Mouse (Mus musculus): ENCODE data around the gene Gpr45. TPM values are rescaled to one million over a fixed set of nuclear protein-coding genes. Genes with fewer than 3 reads are reported as not detected.
"Not testable (repeated sequence)": the region's sequence is repeated elsewhere in the genome, so short reads cannot be mapped to it uniquely, and the experiment has no call there.

Gene Gpr45
- polyA plus RNA-seq, 1 experiment: not detected

DNA sequence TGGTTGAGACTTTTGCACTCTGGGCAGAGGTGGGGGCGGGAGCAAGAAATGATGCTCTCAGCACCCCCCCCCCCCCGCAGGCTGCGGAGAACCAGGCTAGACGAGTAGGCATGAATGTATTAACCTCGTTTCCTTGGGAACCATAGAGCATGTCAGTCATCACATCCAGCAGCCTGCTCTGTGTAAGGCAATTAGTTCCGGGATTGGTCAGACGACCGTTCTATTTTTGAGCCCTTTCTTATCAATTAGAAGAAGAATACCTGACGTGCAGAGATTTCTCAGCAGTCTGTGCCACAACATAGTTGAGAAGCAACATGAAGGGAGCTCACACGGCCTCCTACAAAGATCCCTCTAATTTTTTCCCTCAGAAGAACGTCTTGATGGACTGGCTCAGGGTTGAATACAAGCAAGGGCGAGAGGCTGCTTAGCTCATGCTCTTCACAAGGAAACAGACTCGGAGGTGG is 53.4 kb downstream of the Gpr45 start:
- TF ChIP-seq REST (IDR thresholded peaks at IDR 0.05; ENCODE audit: insufficient read depth, insufficient read length): no peak
- TF ChIP-seq POLR2AphosphoS2 (IDR thresholded peaks at IDR 0.05; ENCODE audit: insufficient read length, low read depth): no peak
- no peak for TF ChIP-seq SRF (IDR thresholded peaks at IDR 0.05; ENCODE audit: control insufficient read depth, insufficient read length, low read depth)
- no peak for TF ChIP-seq TCF12 (IDR thresholded peaks at IDR 0.05; ENCODE audit: insufficient read depth, poor library complexity, severe bottlenecking)
- no peak for TF ChIP-seq CEBPB (IDR thresholded peaks at IDR 0.05; ENCODE audit: insufficient read depth, poor library complexity, severe bottlenecking)
- TF ChIP-seq POLR2A (IDR thresholded peaks at IDR 0.05; ENCODE audit: insufficient read length, low read depth): no peak
- no peak for TF ChIP-seq MYOD1 (IDR thresholded peaks at IDR 0.05; ENCODE audit: control insufficient read depth in 1 of 3, insufficient read length in 2 of 3, low read depth in 2 of 3)
- no peak for TF ChIP-seq MAX (IDR thresholded peaks at IDR 0.05; ENCODE audit: low read depth)
- no peak for TF ChIP-seq USF1 (IDR thresholded peaks at IDR 0.05; ENCODE audit: low read depth)
- TF ChIP-seq TCF3 (IDR thresholded peaks at IDR 0.05; ENCODE audit: insufficient read length, low read depth): no peak
- TF ChIP-seq MYOG (IDR thresholded peaks at IDR 0.05; ENCODE audit: control insufficient read depth in 1 of 3, insufficient read depth in 1 of 3, insufficient read length in 2 of 3, low read depth in 2 of 3): no peak
- TF ChIP-seq E2F4 (IDR thresholded peaks at IDR 0.05; ENCODE audit: insufficient read depth): no peak
- Histone ChIP-seq H3K79me2 (ENCODE audit: control insufficient read depth, insufficient read depth) (no peaks in the 10 kb centered on the region), H3K4me3 (no peak overlapping the region), H3K36me3 (ENCODE audit: control insufficient read depth, insufficient read depth) (no peaks in the 10 kb centered on the region), H3ac (ENCODE audit: control insufficient read depth, insufficient read length) (no peak overlapping the region), H3K27me3 (ENCODE audit: control insufficient read depth, insufficient read depth, insufficient read length) (peaks cover 16% of the 10 kb centered on the region), H3K4me2 (ENCODE audit: low read depth) (no peak overlapping the region)

DNA sequence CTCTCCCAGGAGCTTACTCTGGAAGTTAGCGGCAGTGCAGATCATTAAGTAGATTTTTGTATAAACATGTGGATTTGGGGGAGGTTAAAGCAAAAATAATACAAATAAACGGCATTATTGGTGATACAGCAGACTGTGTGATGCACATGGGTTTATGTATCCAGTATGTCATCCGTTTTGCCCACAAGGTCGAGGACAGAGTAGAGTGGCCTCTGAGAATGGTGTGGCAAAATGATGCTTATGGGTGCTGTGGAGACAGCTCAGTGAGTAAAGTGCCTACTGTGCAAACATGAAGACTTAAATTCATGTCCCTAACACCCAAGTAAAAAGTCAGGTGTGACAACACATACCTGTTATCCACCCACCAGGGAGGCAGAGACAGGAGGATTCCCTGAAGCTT is 53.9 kb downstream of the Gpr45 start:
- Histone ChIP-seq H3K4me3 (no peak overlapping the region), H3K36me3 (ENCODE audit: control insufficient read depth, insufficient read depth) (no peaks in the 10 kb centered on the region), H3K4me2 (ENCODE audit: low read depth) (no peak overlapping the region), H3K27me3 (ENCODE audit: control insufficient read depth, insufficient read depth, insufficient read length) (peaks cover 16% of the 10 kb centered on the region), H3ac (ENCODE audit: control insufficient read depth, insufficient read length) (no peak overlapping the region), H3K79me2 (ENCODE audit: control insufficient read depth, insufficient read depth) (no peaks in the 10 kb centered on the region)
- TF ChIP-seq REST (IDR thresholded peaks at IDR 0.05; ENCODE audit: insufficient read depth, insufficient read length) (no peak), MYOG (IDR thresholded peaks at IDR 0.05; ENCODE audit: control insufficient read depth in 1 of 3, insufficient read depth in 1 of 3, insufficient read length in 2 of 3, low read depth in 2 of 3) (no peak), CEBPB (IDR thresholded peaks at IDR 0.05; ENCODE audit: insufficient read depth, poor library complexity, severe bottlenecking) (no peak), TCF3 (IDR thresholded peaks at IDR 0.05; ENCODE audit: insufficient read length, low read depth) (no peak), USF1 (IDR thresholded peaks at IDR 0.05; ENCODE audit: low read depth) (no peak), E2F4 (IDR thresholded peaks at IDR 0.05; ENCODE audit: insufficient read depth) (no peak), POLR2AphosphoS2 (IDR thresholded peaks at IDR 0.05; ENCODE audit: insufficient read length, low read depth) (no peak), POLR2A (IDR thresholded peaks at IDR 0.05; ENCODE audit: insufficient read length, low read depth) (no peak), MAX (IDR thresholded peaks at IDR 0.05; ENCODE audit: low read depth) (no peak), TCF12 (IDR thresholded peaks at IDR 0.05; ENCODE audit: insufficient read depth, poor library complexity, severe bottlenecking) (no peak), SRF (IDR thresholded peaks at IDR 0.05; ENCODE audit: control insufficient read depth, insufficient read length, low read depth) (no peak), MYOD1 (IDR thresholded peaks at IDR 0.05; ENCODE audit: control insufficient read depth in 1 of 3, insufficient read length in 2 of 3, low read depth in 2 of 3) (no peak)

DNA sequence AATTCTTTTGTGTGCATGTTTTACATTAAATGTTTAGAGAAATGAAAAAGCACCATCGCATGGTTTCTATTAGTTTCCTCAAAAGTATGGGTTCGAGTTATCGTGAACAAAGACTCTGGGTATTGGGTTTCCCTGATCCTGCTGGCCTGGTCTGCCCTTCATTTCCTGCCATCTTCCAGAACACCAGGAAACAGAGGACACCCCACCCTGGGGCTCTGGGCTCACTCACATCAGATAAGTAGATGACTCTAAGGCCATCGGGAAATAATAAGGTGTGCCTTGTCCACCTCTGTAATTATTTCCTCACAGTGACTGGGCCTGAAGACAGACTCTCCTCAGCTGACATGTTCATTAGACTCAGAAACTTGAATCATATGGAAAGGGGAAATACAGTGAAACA is 57.8 kb downstream of the Gpr45 start:
- peaks cover 15% of the 10 kb centered on the region for H3K27me3 ChIP-seq (ENCODE audit: control insufficient read depth, insufficient read depth, insufficient read length)
- H3ac ChIP-seq (ENCODE audit: control insufficient read depth, insufficient read length): no peak overlapping the region
- H3K4me2 ChIP-seq (ENCODE audit: low read depth): no peak overlapping the region
- H3K4me3 ChIP-seq: no peak overlapping the region
- no peaks in the 10 kb centered on the region for H3K79me2 ChIP-seq (ENCODE audit: control insufficient read depth, insufficient read depth)
- no peak for TF ChIP-seq E2F4 (IDR thresholded peaks at IDR 0.05; ENCODE audit: insufficient read depth)
- no peak for TF ChIP-seq TCF3 (IDR thresholded peaks at IDR 0.05; ENCODE audit: insufficient read length, low read depth)
- no peak for TF ChIP-seq CEBPB (IDR thresholded peaks at IDR 0.05; ENCODE audit: insufficient read depth, poor library complexity, severe bottlenecking)
- TF ChIP-seq REST (IDR thresholded peaks at IDR 0.05; ENCODE audit: insufficient read depth, insufficient read length): no peak
- no peak for TF ChIP-seq TCF12 (IDR thresholded peaks at IDR 0.05; ENCODE audit: insufficient read depth, poor library complexity, severe bottlenecking)
- TF ChIP-seq POLR2AphosphoS2 (IDR thresholded peaks at IDR 0.05; ENCODE audit: insufficient read length, low read depth): no peak
- no peak for TF ChIP-seq MYOG (IDR thresholded peaks at IDR 0.05; ENCODE audit: control insufficient read depth in 1 of 3, insufficient read depth in 1 of 3, insufficient read length in 2 of 3, low read depth in 2 of 3)
- TF ChIP-seq USF1 (IDR thresholded peaks at IDR 0.05; ENCODE audit: low read depth): no peak
- TF ChIP-seq SRF (IDR thresholded peaks at IDR 0.05; ENCODE audit: control insufficient read depth, insufficient read length, low read depth): no peak
- TF ChIP-seq POLR2A (IDR thresholded peaks at IDR 0.05; ENCODE audit: insufficient read length, low read depth): no peak
- TF ChIP-seq MAX (IDR thresholded peaks at IDR 0.05; ENCODE audit: low read depth): no peak
- no peak for TF ChIP-seq MYOD1 (IDR thresholded peaks at IDR 0.05; ENCODE audit: control insufficient read depth in 1 of 3, insufficient read length in 2 of 3, low read depth in 2 of 3)
- H3K36me3 ChIP-seq (ENCODE audit: control insufficient read depth, insufficient read depth): no peaks in the 10 kb centered on the region

DNA sequence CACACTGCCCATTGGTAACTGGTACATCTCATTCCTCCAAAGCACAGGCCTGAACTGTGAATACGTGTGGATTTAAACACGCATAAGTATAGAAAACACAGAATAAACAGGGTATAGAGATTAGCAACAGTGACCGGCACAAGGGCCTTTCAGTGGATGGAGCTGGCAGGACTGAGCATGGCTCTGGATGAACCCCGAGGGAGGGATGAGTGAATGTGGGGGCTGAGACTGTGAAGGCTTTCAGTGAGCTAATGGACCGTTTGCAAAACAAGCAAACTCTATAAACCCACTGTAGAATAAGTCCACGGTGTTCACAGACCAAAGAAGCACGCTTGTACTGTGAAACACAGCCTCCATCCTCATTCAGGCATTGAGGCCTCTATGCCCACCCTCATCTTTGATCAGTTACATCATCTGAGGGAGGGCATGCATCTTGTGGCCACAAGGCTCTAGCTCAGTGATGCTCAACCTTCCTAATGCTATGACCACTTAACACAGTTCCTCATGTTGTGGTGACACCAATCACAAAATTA is 62.5 kb downstream of the Gpr45 start:
- not testable (repeated sequence) for H3K27me3 ChIP-seq (ENCODE audit: control insufficient read depth, insufficient read depth, insufficient read length); H3K79me2 ChIP-seq (ENCODE audit: control insufficient read depth, insufficient read depth); H3ac ChIP-seq (ENCODE audit: control insufficient read depth, insufficient read length); H3K4me3 ChIP-seq; H3K4me2 ChIP-seq (ENCODE audit: low read depth); H3K36me3 ChIP-seq (ENCODE audit: control insufficient read depth, insufficient read depth)

DNA sequence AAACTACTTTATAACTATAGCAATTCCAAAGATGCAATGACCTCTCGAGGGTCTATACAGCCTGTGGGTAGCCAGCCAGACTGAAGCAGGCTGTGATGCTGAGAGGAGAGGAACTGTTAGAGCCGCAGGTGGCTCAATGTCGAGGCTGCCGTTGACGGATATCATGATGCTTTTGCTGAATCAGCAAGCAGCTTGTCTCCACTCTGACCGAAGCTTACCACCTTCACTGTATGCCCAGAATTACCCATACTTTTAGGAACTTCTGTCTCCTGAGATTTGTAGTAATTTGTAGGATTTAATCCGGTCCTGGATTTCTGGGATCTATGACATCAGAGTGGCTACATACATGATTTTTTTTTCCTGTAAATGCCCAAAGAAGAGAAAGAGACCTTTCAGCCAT is 83.3 kb downstream of the Gpr45 start:
- peaks cover 41% of the 10 kb centered on the region for H3K27me3 ChIP-seq (ENCODE audit: control insufficient read depth, insufficient read depth, insufficient read length)
- no peaks in the 10 kb centered on the region for H3K79me2 ChIP-seq (ENCODE audit: control insufficient read depth, insufficient read depth)
- no peak overlapping the region for H3K4me3 ChIP-seq
- H3K4me2 ChIP-seq (ENCODE audit: low read depth): no peak overlapping the region
- no peak overlapping the region for H3ac ChIP-seq (ENCODE audit: control insufficient read depth, insufficient read length)
- H3K36me3 ChIP-seq (ENCODE audit: control insufficient read depth, insufficient read depth): no peaks in the 10 kb centered on the region
- TF ChIP-seq TCF3 (IDR thresholded peaks at IDR 0.05; ENCODE audit: insufficient read length, low read depth): no peak
- TF ChIP-seq MAX (IDR thresholded peaks at IDR 0.05; ENCODE audit: low read depth): no peak
- no peak for TF ChIP-seq POLR2AphosphoS2 (IDR thresholded peaks at IDR 0.05; ENCODE audit: insufficient read length, low read depth)
- no peak for TF ChIP-seq SRF (IDR thresholded peaks at IDR 0.05; ENCODE audit: control insufficient read depth, insufficient read length, low read depth)
- TF ChIP-seq USF1 (IDR thresholded peaks at IDR 0.05; ENCODE audit: low read depth): no peak

All from myocyte (in vitro differentiated cells).